Mouse (Mus musculus): ENCODE data around the gene Cox16. TPM values are rescaled to one million over a fixed set of nuclear protein-coding genes. Genes with fewer than 3 reads are reported as not detected.
A peak's percentile ranks its signal among the peaks of the same experiment; 100 is the strongest.

Cox16 gene
- polyA plus RNA-seq, 1 experiment from 2014 or later = 102 TPM

- Histone ChIP-seq H3K9me3 (ENCODE audit: control insufficient read depth, low read length) (no peaks in the 10 kb centered on the region), H3K27me3 (replicated peaks; ENCODE audit: control insufficient read depth, insufficient read depth, low read length) (peaks cover 5% of the 10 kb centered on the region; the same call in 1 of the 2 replicates), H3K4me2 (ENCODE audit: low read length) (peak overlapping the region; percentile 98), H3K9ac (replicated peaks; ENCODE audit: low read depth, low read length) (peak overlapping the region; percentile 85), H3K36me3 (ENCODE audit: control insufficient read depth, insufficient read depth) (no peaks in the 10 kb centered on the region), H3K4me3 (replicated peaks; ENCODE audit: low read length) (peak overlapping the region; percentile 78), H3K4me1 (replicated peaks; ENCODE audit: control insufficient read depth, insufficient read depth, low read length) (peaks cover 11% of the 10 kb centered on the region), H3K27ac (ENCODE audit: low read length) (peak overlapping the region; percentile 92)
- ATAC-seq = peak; percentile 76
- under 1% methylated on average over 54 of the region's 54 CpGs for WGBS
Observed at GRCm38 (mm10) chr12:81331937-81332874, 152.7 kb downstream of the Cox16 start.

GRCm38 (mm10) chr12:81331046-81331638 lies 153.8 kb downstream of the Cox16 start:
- H3K27ac ChIP-seq (ENCODE audit: low read length) = no peak overlapping the region; the same call in 1 of the 2 replicates
- H3K4me2 ChIP-seq (ENCODE audit: low read length) = peak overlapping the region; percentile 98
- WGBS = 39% methylated on average over 5 of the region's 5 CpGs

GRCm38 (mm10) chr12:81324991-81325390 lies 159.9 kb downstream of the Cox16 start:
- Histone ChIP-seq H3K27me3 (replicated peaks; ENCODE audit: control insufficient read depth, insufficient read depth, low read length) (no peaks in the 10 kb centered on the region), H3K9ac (replicated peaks; ENCODE audit: low read depth, low read length) (no peak overlapping the region), H3K4me3 (replicated peaks; ENCODE audit: low read length) (no peak overlapping the region), H3K36me3 (ENCODE audit: control insufficient read depth, insufficient read depth) (no peaks in the 10 kb centered on the region), H3K27ac (ENCODE audit: low read length) (no peak overlapping the region), H3K4me1 (replicated peaks; ENCODE audit: control insufficient read depth, insufficient read depth, low read length) (peaks cover 3% of the 10 kb centered on the region; the same call in 1 of the 2 replicates), H3K9me3 (ENCODE audit: control insufficient read depth, low read length) (no peaks in the 10 kb centered on the region), H3K4me2 (ENCODE audit: low read length) (no peak overlapping the region)
- no peak for ATAC-seq
- 87% methylated on average over 3 of the region's 3 CpGs for WGBS

More at GRCm38 (mm10) chr12:81331046-81331638, 153.8 kb downstream of the Cox16 start:
- 0 out of 2 replicates have a peak overlapping the region, but pooled peaks have one; percentile 6 for H3K9ac ChIP-seq (replicated peaks; ENCODE audit: low read depth, low read length)
- peaks cover 11% of the 10 kb centered on the region for H3K4me1 ChIP-seq (replicated peaks; ENCODE audit: control insufficient read depth, insufficient read depth, low read length)
- peaks cover 5% of the 10 kb centered on the region; the same call in 1 of the 2 replicates for H3K27me3 ChIP-seq (replicated peaks; ENCODE audit: control insufficient read depth, insufficient read depth, low read length)
- no peaks in the 10 kb centered on the region for H3K9me3 ChIP-seq (ENCODE audit: control insufficient read depth, low read length)
- H3K36me3 ChIP-seq (ENCODE audit: control insufficient read depth, insufficient read depth) = no peaks in the 10 kb centered on the region
- no peak for ATAC-seq
- H3K4me3 ChIP-seq (replicated peaks; ENCODE audit: low read length) = peak overlapping the region; percentile 78

- Histone ChIP-seq H3K4me3 (replicated peaks; ENCODE audit: low read length) (no peak overlapping the region), H3K36me3 (ENCODE audit: control insufficient read depth, insufficient read depth) (no peaks in the 10 kb centered on the region), H3K9me3 (ENCODE audit: control insufficient read depth, low read length) (no peaks in the 10 kb centered on the region), H3K4me2 (ENCODE audit: low read length) (no peak overlapping the region), H3K9ac (replicated peaks; ENCODE audit: low read depth, low read length) (no peak overlapping the region), H3K27me3 (replicated peaks; ENCODE audit: control insufficient read depth, insufficient read depth, low read length) (no peaks in the 10 kb centered on the region), H3K4me1 (replicated peaks; ENCODE audit: control insufficient read depth, insufficient read depth, low read length) (peaks cover 3% of the 10 kb centered on the region; the same call in 1 of the 2 replicates), H3K27ac (ENCODE audit: low read length) (no peak overlapping the region)
- WGBS = 86% methylated on average over 3 of the region's 3 CpGs
- ATAC-seq = no peak
Observed at GRCm38 (mm10) chr12:81324116-81324515, 160.8 kb downstream of the Cox16 start.

- no peak overlapping the region; the same call in 1 of the 2 replicates for H3K27ac ChIP-seq (ENCODE audit: low read length)
- H3K4me2 ChIP-seq (ENCODE audit: low read length) = no peak overlapping the region
- H3K27me3 ChIP-seq (replicated peaks; ENCODE audit: control insufficient read depth, insufficient read depth, low read length) = no peaks in the 10 kb centered on the region
- no peak overlapping the region for H3K9ac ChIP-seq (replicated peaks; ENCODE audit: low read depth, low read length)
- H3K9me3 ChIP-seq (ENCODE audit: control insufficient read depth, low read length) = no peaks in the 10 kb centered on the region
- peaks cover 3% of the 10 kb centered on the region; the same call in 1 of the 2 replicates for H3K4me1 ChIP-seq (replicated peaks; ENCODE audit: control insufficient read depth, insufficient read depth, low read length)
- H3K4me3 ChIP-seq (replicated peaks; ENCODE audit: low read length) = no peak overlapping the region
- ATAC-seq = no peak
- 78% methylated on average over 1 of the region's 1 CpGs for WGBS
- H3K36me3 ChIP-seq (ENCODE audit: control insufficient read depth, insufficient read depth) = no peaks in the 10 kb centered on the region
Observed at GRCm38 (mm10) chr12:81321021-81321420, 163.9 kb downstream of the Cox16 start.

- Histone ChIP-seq H3K27me3 (replicated peaks; ENCODE audit: control insufficient read depth, insufficient read depth, low read length) (no peaks in the 10 kb centered on the region), H3K4me2 (ENCODE audit: low read length) (no peak overlapping the region), H3K9me3 (ENCODE audit: control insufficient read depth, low read length) (no peaks in the 10 kb centered on the region), H3K4me3 (replicated peaks; ENCODE audit: low read length) (no peak overlapping the region), H3K36me3 (ENCODE audit: control insufficient read depth, insufficient read depth) (no peaks in the 10 kb centered on the region), H3K27ac (ENCODE audit: low read length) (no peak overlapping the region), H3K9ac (replicated peaks; ENCODE audit: low read depth, low read length) (no peak overlapping the region), H3K4me1 (replicated peaks; ENCODE audit: control insufficient read depth, insufficient read depth, low read length) (peaks cover 3% of the 10 kb centered on the region; the same call in 1 of the 2 replicates)
- no peak for ATAC-seq
- 8% methylated on average over 2 of the region's 2 CpGs for WGBS
Observed at GRCm38 (mm10) chr12:81317811-81318210, 167.1 kb downstream of the Cox16 start.

- Histone ChIP-seq H3K9me3 (ENCODE audit: control insufficient read depth, low read length) (no peaks in the 10 kb centered on the region), H3K27me3 (replicated peaks; ENCODE audit: control insufficient read depth, insufficient read depth, low read length) (no peaks in the 10 kb centered on the region), H3K9ac (replicated peaks; ENCODE audit: low read depth, low read length) (no peak overlapping the region), H3K36me3 (ENCODE audit: control insufficient read depth, insufficient read depth) (no peaks in the 10 kb centered on the region), H3K4me3 (replicated peaks; ENCODE audit: low read length) (no peak overlapping the region), H3K4me1 (replicated peaks; ENCODE audit: control insufficient read depth, insufficient read depth, low read length) (peaks cover under 1% of the 10 kb centered on the region; the same call in 1 of the 2 replicates), H3K4me2 (ENCODE audit: low read length) (no peak overlapping the region), H3K27ac (ENCODE audit: low read length) (no peak overlapping the region)
- 80% methylated on average over 5 of the region's 5 CpGs for WGBS
- ATAC-seq = no peak
Observed at GRCm38 (mm10) chr12:81315953-81316352, 169.0 kb downstream of the Cox16 start.
